Mouse (Mus musculus) layer of hippocampus, adult 8-10 months (tissue): ENCODE results near the gene Spcs1. TPM values are rescaled to one million over a fixed set of nuclear protein-coding genes. Genes with fewer than 3 reads are reported as not detected.

Experiments
- DNase-seq, 2 experiments: peaks; one replicate each; pipeline ENCODE4 v3.0.0; 2022; ENCODE audit warnings: low spot score in 2 of 2
- total RNA-seq, 4 experiments: library from RNA; stranded (reverse); gene quantifications; 2 replicates each; pipeline ENCODE4 v1.2.4; 2022

Gene Spcs1
- total RNA-seq, 4 experiments from 2014 or later = 150 to 171 (median 167) TPM

DNA sequence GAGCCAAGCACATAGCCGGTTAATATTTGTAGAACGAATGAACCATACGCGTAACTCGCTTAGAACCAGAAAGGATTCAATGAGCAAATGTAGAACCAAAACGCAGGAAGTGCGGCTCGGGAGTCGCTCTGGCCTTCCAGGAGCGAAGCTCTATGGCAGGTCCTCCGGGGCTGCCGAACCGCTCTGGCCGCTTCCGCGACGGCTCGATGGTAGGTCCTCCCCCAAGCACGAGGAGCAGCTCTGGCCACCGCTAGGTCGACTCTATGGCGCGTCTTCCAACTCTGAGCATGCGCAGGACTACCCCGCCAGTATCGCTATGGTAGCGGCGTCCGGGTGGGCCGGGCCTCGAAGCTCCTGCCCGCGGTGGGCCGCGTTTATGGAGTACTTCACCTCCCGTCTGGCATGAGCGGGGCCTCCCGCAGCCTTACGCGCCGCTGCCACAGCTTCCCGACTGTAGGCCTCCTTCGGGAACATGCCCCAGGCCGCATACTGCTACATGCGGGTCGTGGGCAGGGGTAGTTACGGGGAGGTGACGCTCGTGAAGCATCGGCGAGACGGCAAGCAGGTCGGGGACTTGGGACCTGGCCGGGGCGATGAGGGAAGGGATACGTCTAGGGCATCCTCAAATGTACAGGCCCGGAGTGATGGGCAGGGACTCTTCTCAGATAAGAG lies 50.2 kb downstream of the Spcs1 start, which contains the start of gene Nek4:
Nek4 (plus strand) TSS at position 224 of the 672 bp plus-strand sequence.
- DNase-seq = peak; percentile 95 to 97

DNA sequence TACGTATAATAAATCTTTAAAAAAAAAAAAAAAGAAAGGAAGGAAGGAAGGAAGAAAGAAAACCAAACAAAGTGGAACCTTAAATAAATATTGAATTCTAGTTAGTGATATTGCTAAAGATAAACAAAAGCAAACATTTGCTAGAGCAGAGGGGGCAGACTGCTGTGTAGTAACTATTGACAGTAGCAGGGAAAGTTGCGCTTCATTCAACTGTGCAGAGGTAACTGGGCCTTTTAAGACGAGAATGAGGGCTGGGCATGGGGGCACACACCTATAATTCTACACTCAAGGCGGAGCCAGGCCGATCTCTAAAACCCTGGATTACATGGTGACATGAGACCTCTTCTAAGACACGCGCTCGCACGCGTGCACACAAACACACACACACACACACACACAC lies 51.5 kb downstream of the Spcs1 start:
- no peak for DNase-seq

Other genes with a start within 250 kb of the Spcs1 start
- 10 to 100 TPM; 22.8 to 27.8 (median 25.8) TPM for gene Tmem110, start 176.1 kb downstream of the Spcs1 start, total RNA-seq
- 1 to 10 TPM; 1.3 to 3.1 (median 1.8) TPM for gene Mustn1, start 122.5 kb downstream of the Spcs1 start, total RNA-seq
- gene Itih4, start 115.2 kb downstream of the Spcs1 start, total RNA-seq = under 1 TPM in 1 of 4 experiments, not detected in 3; 0.25 TPM
- gene Itih3, start 77.9 kb downstream of the Spcs1 start, total RNA-seq = 10 to 100 TPM; 28.0 to 46.6 (median 34.7) TPM
- not detected for gene Itih1, start 58.4 kb downstream of the Spcs1 start, total RNA-seq
- gene Nek4, start 50.3 kb downstream of the Spcs1 start, total RNA-seq = 10 to 100 TPM; 18.8 to 21.9 (median 20.0) TPM
- gene Glt8d1, start 272 bp downstream of the Spcs1 start, total RNA-seq = 10 to 100 TPM; 41.3 to 55.0 (median 48.5) TPM
- 10 to 100 TPM; 51.8 to 69.0 (median 60.3) TPM for gene Pbrm1, start 17.5 kb upstream of the Spcs1 start, total RNA-seq
- 10 to 100 TPM; 40.3 to 53.7 (median 51.7) TPM for gene Gnl3, start 17.5 kb upstream of the Spcs1 start, total RNA-seq
- gene Smim4, start 127.3 kb upstream of the Spcs1 start, total RNA-seq = 10 to 100 TPM; 19.5 to 43.1 (median 26.7) TPM
- gene Nt5dc2, start 129.4 kb upstream of the Spcs1 start, total RNA-seq = 1 to 10 TPM; 5.9 to 8.8 (median 7.8) TPM
- gene Stab1, start 167.0 kb upstream of the Spcs1 start, total RNA-seq = 10 to 100 TPM; 17.6 to 27.0 (median 25.1) TPM
- 1 to 10 TPM; 2.3 to 3.7 (median 2.9) TPM for gene Tnnc1, start 206.6 kb upstream of the Spcs1 start, total RNA-seq
- gene Nisch, start 215.3 kb upstream of the Spcs1 start, total RNA-seq = 100 to 1,000 TPM; 432 to 530 (median 469) TPM
- gene Sema3g, start 216.2 kb upstream of the Spcs1 start, total RNA-seq = 1 to 10 TPM; 4.7 to 5.9 (median 5.6) TPM
- gene Phf7, start 249.6 kb upstream of the Spcs1 start, total RNA-seq = 1 to 10 TPM; 4.5 to 5.4 (median 4.9) TPM
- gene Bap1, start 249.8 kb upstream of the Spcs1 start, total RNA-seq = 100 to 1,000 TPM; 118 to 138 (median 130) TPM